Mouse (Mus musculus) central nervous system, embryonic 14 days (tissue): ENCODE results near the gene Lalba. TPM values are rescaled to one million over a fixed set of nuclear protein-coding genes. Genes with fewer than 3 reads are reported as not detected.

Experiments used
- polyA plus RNA-seq: library from polyadenylated mRNA; depleted of rRNA; stranded (reverse); fragments of >200 nt; gene quantifications from 2 replicates; pipeline ENCODE4 v1.2.3, GENCODE M21; 2012; rRNA removed

The Lalba gene
- not detected in 2 replicates for polyA plus RNA-seq

DNA sequence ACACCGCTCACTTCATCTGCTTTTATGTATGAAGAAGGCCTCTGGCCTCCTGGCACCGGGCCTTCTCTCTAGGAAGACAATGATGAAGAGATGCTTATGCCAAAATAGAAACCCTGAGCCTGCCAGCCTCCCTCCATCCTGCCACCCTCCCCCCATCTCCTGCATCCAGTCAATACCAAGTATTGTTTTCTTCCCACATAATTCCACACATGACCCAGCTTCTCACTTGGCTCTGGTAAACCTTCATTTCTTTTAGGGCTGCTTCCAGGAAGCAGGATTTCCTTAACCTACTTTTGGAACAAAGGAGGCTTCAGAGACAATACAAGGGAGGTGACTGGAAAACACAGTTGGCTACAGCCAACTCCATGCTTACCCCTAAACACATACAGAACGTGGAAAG, at the start of gene Lalba:
TSS of gene Lalba (minus strand) at position 21 of the 400 bp plus-strand sequence.

DNA sequence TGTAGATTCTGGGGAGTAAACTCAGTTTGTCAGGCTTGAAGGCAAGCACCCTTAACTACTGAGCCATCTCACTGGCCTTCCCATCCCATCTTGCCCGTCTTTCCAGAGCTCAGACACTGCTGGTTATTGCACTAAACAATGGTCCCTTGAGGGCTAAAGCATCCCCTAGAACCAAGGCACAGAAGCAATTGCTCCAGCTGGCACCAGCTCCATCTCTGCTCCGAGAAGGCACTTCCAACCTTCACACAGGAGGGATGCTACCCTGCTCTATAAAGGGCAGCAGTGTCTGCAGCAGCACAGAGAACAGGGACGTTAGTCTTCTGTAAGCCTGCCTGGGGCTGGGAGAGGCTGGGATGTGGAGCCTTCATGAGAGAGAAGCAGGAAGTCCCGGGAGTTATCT, 9.6 kb upstream of the Lalba start, which contains the start of gene Olfr279:
TSS of gene Olfr279 (plus strand) at position 301 of the 400 bp plus-strand sequence.

DNA sequence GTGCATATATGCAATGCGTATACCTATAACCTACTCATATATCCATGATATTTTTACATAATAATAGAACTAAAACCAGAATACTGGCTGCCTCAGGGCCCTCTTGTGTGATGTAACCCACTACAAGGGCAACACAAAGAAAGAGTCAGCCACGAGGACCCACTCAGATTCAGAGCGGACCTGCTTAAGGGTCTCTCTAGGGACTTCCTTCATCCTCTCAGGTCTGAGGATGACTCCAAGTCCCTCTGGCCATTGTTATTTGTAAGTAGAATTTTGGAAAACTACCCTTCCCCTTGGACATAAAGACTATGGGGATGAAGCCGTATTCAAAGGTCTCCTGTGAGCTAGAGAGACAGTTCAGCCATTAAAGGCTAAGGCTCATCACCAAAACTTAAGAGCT, 12.9 kb downstream of the Lalba start, which contains the start of gene OR5BS1P:
TSS of gene OR5BS1P (plus strand) at position 301 of the 400 bp plus-strand sequence.

DNA sequence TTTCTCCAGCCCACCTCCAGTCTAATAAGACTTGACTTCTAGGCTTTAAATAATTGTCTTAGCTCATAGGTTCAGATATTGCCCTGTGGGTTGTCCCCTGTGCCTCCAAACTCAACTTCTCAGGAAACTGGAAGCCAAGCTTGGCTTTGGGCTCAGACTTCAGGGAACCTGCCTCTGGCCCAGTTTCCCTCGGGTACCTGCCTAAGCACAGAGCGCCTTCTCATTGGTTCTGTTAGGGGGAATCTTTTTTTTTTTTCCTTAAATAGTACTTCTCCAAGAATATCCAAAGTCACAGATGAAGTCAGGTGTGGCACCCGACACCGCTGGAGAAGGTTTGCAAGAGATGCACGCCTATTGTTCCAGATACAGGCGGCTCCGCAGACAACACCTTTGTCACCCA, 30.2 kb downstream of the Lalba start, which contains the start of gene Olfr281:
TSS of gene Olfr281 (plus strand) at position 301 of the 400 bp plus-strand sequence.

DNA sequence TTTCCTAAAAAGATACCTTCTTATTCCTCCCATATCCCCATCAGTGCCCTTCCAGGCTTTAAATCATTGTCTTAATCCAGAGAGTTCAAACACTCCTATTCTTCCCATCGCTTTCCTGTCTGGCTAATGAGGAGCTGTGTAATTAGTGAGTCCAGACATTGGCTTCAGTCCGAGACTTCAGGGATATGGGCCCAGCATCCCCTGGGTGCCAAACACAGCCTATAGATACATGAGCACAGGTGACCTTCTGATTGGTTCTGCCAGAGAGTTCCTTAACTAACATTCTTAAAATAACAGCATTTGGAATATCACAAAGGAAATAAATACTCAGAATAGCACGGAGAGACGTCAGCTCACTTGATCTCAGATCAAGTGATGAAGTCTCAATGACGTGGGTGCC, 51.6 kb downstream of the Lalba start, which contains the start of gene Olfr282:
TSS of gene Olfr282 (plus strand) at position 301 of the 400 bp plus-strand sequence.

Other genes with a start within 250 kb of the Lalba start
- gene Olfr286, start 248.3 kb downstream of the Lalba start, polyA plus RNA-seq: not detected in 2 replicates
- gene H1fnt, start 225.4 kb downstream of the Lalba start, polyA plus RNA-seq: not detected in 2 replicates
- 8.0 and 9.4 TPM in 2 replicates for gene Zfp641, start 186.6 kb downstream of the Lalba start, polyA plus RNA-seq
- not detected in 2 replicates for gene Olfr285, start 165.4 kb downstream of the Lalba start, polyA plus RNA-seq
- not detected in 2 replicates for gene Olfr284, start 141.7 kb downstream of the Lalba start, polyA plus RNA-seq
- not detected in 2 replicates for gene Olfr283, start 101.8 kb downstream of the Lalba start, polyA plus RNA-seq
- gene Olfr282, start 51.5 kb downstream of the Lalba start, polyA plus RNA-seq: not detected in 2 replicates
- not detected in 2 replicates for gene Olfr281, start 30.1 kb downstream of the Lalba start, polyA plus RNA-seq
- gene OR5BS1P, start 12.8 kb downstream of the Lalba start, polyA plus RNA-seq: not detected in 2 replicates
- gene Olfr279, start 9.7 kb upstream of the Lalba start, polyA plus RNA-seq: not detected in 2 replicates
- 117 and 125 TPM in 2 replicates for gene Kansl2, start 51.5 kb upstream of the Lalba start, polyA plus RNA-seq
- gene Ccnt1, start 88.2 kb upstream of the Lalba start, polyA plus RNA-seq: 22.8 and 23.3 TPM in 2 replicates
- 0.26 TPM in 1 of 2 replicates, not detected in the other for gene 4930415O20Rik, start 88.3 kb upstream of the Lalba start, polyA plus RNA-seq
- 46.7 and 54.8 TPM in 2 replicates for gene Adcy6, start 127.4 kb upstream of the Lalba start, polyA plus RNA-seq
- gene Cacnb3, start 148.1 kb upstream of the Lalba start, polyA plus RNA-seq: 230 and 233 TPM in 2 replicates
- gene Ddx23, start 180.2 kb upstream of the Lalba start, polyA plus RNA-seq: 53.2 and 54.3 TPM in 2 replicates
- 13.4 and 16.2 TPM in 2 replicates for gene Rnd1, start 194.7 kb upstream of the Lalba start, polyA plus RNA-seq
- gene Ccdc65, start 225.5 kb upstream of the Lalba start, polyA plus RNA-seq: 2.3 and 2.6 TPM in 2 replicates
- gene Fkbp11, start 245.5 kb upstream of the Lalba start, polyA plus RNA-seq: 6.5 and 15.6 TPM in 2 replicates